Mouse (Mus musculus): ENCODE measurements around the gene Traf3. TPM values are rescaled to one million over a fixed set of nuclear protein-coding genes. Genes with fewer than 3 reads are reported as not detected.

The Traf3 gene
- polyA plus RNA-seq, 1 experiment: 18.8 TPM

DNA sequence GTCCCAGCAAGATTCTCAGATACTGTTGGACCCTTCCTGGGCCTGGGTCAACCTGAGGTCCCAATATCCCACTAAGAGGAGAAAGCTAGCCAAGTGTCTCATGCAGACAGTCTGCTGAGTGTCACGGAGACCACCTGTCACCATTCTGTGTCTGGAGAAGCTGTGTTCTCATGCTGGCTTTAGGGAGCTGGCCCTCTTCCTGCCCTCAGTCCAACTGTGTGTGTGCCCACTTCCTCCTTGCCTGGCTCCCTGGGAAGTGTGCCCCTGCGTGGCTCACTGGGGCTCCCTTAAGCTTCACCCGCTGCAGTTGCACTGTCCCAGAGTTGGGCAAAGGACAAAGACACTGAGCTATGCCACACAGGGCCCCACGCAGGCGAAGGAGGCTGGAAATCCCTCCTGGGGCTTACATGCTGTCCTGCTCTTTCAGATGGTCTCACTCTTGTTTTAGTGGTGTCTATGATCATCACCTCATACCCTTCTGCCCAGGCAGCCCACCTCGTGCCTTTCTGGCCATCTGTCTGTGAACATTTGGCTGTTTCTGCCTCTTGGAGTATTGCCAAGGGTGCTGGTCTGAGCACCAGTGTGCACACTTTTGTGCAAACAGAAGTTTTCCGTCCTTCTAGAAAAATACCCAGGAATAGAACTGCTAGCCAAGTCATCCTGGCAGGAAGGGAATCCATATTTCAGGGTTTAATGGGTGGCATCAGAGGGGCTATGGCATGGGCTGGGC lies 13.0 kb upstream of the Traf3 start:
- no peak overlapping the region for H3K4me3 ChIP-seq (ENCODE audit: insufficient read depth, low read length)

DNA sequence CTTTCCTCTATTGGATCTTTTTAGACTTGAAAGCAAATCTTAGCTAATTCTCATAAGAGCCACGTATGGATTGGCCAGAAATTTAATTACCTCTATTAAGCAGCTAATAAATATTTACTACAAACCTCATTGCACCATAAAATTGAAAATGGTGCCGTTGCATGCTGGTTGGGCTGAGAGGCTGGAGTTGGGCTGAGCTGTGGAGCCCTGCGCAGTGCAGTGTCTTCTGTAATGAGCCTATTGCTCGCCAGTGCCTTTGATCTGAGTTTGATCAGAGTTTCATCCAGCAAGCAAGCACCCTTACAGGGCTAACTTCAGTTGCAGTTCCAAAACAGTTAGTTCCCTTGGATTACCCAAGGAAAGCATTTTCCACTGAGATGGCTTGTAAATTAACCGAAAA lies 12.2 kb upstream of the Traf3 start:
- TF ChIP-seq CTCF (IDR thresholded peaks at IDR 0.05; ENCODE audit: borderline replicate concordance, insufficient read depth, low read length) (no peak), POLR2A (IDR thresholded peaks at IDR 0.05; ENCODE audit: low read depth, low read length) (no peak)
- Histone ChIP-seq H3K4me3 (ENCODE audit: insufficient read depth, low read length) (no peak overlapping the region), H3K27ac (ENCODE audit: insufficient read depth, low read length) (no peak overlapping the region), H3K4me1 (ENCODE audit: control insufficient read depth, insufficient read depth, low read length) (peaks cover 4% of the 10 kb centered on the region)

More for the DNA sequence above, 13.0 kb upstream of the Traf3 start:
- TF ChIP-seq POLR2A (IDR thresholded peaks at IDR 0.05; ENCODE audit: low read depth, low read length) (no peak), CTCF (IDR thresholded peaks at IDR 0.05; ENCODE audit: borderline replicate concordance, insufficient read depth, low read length) (no peak)
- Histone ChIP-seq H3K4me1 (ENCODE audit: control insufficient read depth, insufficient read depth, low read length) (peaks cover 4% of the 10 kb centered on the region), H3K27ac (ENCODE audit: insufficient read depth, low read length) (no peak overlapping the region)

DNA sequence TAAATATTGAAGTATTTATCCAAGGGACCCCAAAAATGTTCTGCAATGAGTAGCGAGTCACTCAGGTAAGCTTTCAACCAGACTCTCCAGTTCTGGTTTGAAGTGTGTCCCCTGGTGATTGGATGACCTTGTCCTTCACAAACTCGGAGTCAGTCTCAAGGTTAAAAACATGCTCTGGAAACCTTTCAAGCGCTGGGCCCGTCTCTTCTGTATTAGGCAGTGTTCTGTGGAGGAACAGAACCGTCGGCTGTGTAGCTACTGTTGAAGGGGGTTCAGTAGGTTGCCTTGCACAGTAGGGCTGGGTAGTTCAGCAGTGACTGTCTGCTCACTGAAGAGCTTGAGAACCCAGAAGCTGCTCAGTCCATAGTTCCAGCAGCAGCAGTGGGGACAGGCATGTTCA lies 11.5 kb upstream of the Traf3 start:
- H3K27ac ChIP-seq (ENCODE audit: insufficient read depth, low read length): no peak overlapping the region
- TF ChIP-seq CTCF (IDR thresholded peaks at IDR 0.05; ENCODE audit: borderline replicate concordance, insufficient read depth, low read length) (no peak), POLR2A (IDR thresholded peaks at IDR 0.05; ENCODE audit: low read depth, low read length) (no peak)
- H3K4me1 ChIP-seq (ENCODE audit: control insufficient read depth, insufficient read depth, low read length): peaks cover 3% of the 10 kb centered on the region
- H3K4me3 ChIP-seq (ENCODE audit: insufficient read depth, low read length): no peak overlapping the region

DNA sequence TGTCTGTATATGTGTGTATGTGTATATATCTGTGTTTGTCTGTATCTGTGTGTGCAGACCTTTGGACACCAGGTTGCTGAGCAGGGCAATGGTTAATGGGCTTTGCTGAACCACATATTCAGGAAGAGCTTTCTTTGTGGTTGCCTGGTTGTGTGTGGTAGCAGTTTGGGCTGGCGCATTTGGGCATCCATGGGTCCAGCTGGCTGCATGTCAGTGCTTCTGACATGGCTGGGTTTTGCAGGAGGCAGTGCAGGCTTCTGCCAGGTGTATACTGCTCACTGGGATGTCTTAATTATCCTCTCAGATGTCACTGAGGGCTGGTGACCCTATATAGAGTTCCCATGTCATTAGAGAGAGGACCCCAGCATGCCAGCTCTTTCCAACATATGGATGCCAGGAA lies 10.4 kb upstream of the Traf3 start:
- TF ChIP-seq POLR2A (IDR thresholded peaks at IDR 0.05; ENCODE audit: low read depth, low read length): no peak
- no peak for TF ChIP-seq CTCF (IDR thresholded peaks at IDR 0.05; ENCODE audit: borderline replicate concordance, insufficient read depth, low read length)
- Histone ChIP-seq H3K4me1 (ENCODE audit: control insufficient read depth, insufficient read depth, low read length) (no peaks in the 10 kb centered on the region), H3K4me3 (ENCODE audit: insufficient read depth, low read length) (no peak overlapping the region), H3K27ac (ENCODE audit: insufficient read depth, low read length) (no peak overlapping the region)

DNA sequence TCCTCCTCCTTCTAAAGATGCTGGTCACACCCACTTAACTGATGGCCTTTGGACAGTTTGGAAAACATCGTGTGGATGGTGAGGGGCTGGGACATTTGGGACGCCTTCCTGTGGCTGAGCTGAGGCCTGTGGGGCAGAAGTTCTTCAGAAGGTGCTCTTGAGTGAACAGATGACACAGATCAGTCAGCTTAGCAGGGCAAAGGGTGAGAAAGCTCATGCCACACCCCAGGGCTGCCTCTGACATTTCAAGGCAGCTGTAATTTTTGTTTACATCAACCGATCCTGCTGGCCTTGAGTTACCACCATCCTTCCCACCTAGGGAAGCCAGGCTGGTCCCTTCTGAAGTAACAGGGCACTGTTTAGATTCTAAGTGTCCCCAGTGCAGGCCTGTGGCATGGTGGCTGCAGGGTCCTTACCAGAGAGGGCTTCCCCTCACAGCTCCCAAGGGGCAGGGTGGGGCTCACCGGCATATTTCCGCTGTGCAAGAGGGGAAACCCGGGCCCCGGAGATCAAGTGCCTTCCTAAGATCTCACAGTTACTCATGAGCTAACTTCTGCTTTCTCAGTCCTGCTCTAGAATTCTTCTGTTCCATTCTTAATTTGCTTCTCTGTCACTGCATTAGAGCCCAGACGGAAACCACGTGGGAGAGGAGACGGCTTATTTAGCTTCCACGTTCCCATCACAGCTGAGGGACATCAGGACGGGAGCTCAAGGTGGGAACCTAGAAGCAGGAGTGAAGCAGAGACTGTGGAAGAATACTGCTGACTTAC lies 6.3 kb upstream of the Traf3 start:
- no peak for TF ChIP-seq POLR2A (IDR thresholded peaks at IDR 0.05; ENCODE audit: low read depth, low read length)
- TF ChIP-seq CTCF (IDR thresholded peaks at IDR 0.05; ENCODE audit: borderline replicate concordance, insufficient read depth, low read length): no peak
- peaks cover 2% of the 10 kb centered on the region; the same call in 1 of the 2 replicates for H3K4me1 ChIP-seq (ENCODE audit: control insufficient read depth, insufficient read depth, low read length)
- H3K27ac ChIP-seq (ENCODE audit: insufficient read depth, low read length): no peak overlapping the region
- no peak overlapping the region for H3K4me3 ChIP-seq (ENCODE audit: insufficient read depth, low read length)

DNA sequence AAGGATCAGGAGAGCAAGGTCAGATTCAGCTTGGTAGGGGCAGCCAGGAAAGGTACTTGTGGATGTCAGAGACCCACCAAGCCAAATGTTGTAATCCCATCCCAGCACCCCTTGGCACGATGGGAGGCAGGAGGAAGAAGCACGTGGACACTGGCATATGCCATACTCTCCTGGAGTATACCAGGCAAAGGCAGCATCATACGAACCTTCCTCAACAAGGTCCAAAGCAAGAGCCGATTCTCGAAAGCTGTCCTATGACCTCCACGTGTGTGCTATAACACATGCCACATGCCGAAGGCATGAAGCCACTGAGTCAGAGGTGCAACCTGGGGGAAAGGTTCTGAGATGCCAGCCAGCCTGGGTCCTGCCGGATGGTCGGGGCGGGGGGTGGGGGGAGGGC lies 5.3 kb upstream of the Traf3 start:
- peaks cover 2% of the 10 kb centered on the region; the same call in 1 of the 2 replicates for H3K4me1 ChIP-seq (ENCODE audit: control insufficient read depth, insufficient read depth, low read length)
- no peak overlapping the region for H3K4me3 ChIP-seq (ENCODE audit: insufficient read depth, low read length)
- no peak for TF ChIP-seq CTCF (IDR thresholded peaks at IDR 0.05; ENCODE audit: borderline replicate concordance, insufficient read depth, low read length)
- no peak for TF ChIP-seq POLR2A (IDR thresholded peaks at IDR 0.05; ENCODE audit: low read depth, low read length)
- no peak overlapping the region for H3K27ac ChIP-seq (ENCODE audit: insufficient read depth, low read length)

DNA sequence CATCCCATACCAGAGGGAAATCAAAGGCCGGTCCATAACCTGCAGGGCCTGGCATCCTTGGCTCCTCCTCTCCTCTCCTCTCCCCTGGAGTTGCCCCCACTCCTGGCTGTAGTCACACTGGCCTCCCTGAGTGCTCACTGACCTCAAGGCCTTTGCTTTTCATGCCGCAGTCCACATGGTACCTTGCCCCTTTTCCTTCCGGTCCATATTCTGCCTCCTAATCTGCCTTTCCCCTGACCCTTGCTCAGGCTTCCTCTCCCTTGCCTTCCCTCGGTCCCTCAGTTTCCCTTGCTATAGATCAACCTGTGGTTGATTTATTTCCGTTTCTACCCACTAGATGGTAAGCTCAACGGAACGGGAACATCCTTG lies 4.2 kb upstream of the Traf3 start:
- H3K4me3 ChIP-seq (ENCODE audit: insufficient read depth, low read length): no peak overlapping the region
- no peak overlapping the region for H3K27ac ChIP-seq (ENCODE audit: insufficient read depth, low read length)
- TF ChIP-seq POLR2A (IDR thresholded peaks at IDR 0.05; ENCODE audit: low read depth, low read length) (no peak), CTCF (IDR thresholded peaks at IDR 0.05; ENCODE audit: borderline replicate concordance, insufficient read depth, low read length) (no peak)
- peaks cover 2% of the 10 kb centered on the region; the same call in 1 of the 2 replicates for H3K4me1 ChIP-seq (ENCODE audit: control insufficient read depth, insufficient read depth, low read length)

DNA sequence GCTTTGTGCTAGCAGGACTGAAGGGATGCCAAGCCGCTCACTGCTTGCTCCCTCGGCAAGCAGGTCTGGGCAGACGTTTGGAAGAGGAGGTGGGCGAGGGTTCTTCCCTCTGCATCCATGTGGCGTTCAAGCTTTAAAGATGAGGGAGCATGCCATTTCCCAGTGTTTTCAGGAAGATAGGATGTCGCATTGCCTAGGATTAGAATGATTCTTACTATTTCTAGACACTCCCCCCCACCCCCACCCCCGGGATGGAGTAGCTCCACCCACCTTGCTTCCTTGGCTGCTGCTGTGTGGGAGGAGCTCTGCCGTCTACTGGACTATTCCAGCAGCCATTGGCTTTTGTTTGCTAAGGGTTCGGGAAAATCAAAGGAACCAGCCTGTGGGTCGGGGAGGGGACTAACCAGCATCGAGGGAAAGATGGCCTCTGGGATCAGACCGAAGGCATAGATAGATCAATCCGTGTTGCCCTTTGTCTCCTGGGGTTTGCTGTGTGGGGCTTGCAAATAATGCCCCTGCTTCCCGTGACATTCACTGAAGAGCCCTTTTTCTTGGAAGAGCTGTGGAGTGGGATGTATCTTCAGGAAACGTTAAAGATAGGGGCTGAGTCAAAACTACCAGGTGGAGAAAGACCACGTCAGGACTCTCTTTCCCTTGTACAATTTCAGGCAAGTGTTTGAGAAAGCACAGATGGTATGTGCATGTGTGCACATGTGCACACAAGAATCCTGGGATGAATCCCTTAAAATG lies 3.7 kb upstream of the Traf3 start:
- peaks cover 2% of the 10 kb centered on the region; the same call in 1 of the 2 replicates for H3K4me1 ChIP-seq (ENCODE audit: control insufficient read depth, insufficient read depth, low read length)
- TF ChIP-seq CTCF (IDR thresholded peaks at IDR 0.05; ENCODE audit: borderline replicate concordance, insufficient read depth, low read length): no peak
- TF ChIP-seq POLR2A (IDR thresholded peaks at IDR 0.05; ENCODE audit: low read depth, low read length): no peak
- no peak overlapping the region for H3K4me3 ChIP-seq (ENCODE audit: insufficient read depth, low read length)
- H3K27ac ChIP-seq (ENCODE audit: insufficient read depth, low read length): no peak overlapping the region

DNA sequence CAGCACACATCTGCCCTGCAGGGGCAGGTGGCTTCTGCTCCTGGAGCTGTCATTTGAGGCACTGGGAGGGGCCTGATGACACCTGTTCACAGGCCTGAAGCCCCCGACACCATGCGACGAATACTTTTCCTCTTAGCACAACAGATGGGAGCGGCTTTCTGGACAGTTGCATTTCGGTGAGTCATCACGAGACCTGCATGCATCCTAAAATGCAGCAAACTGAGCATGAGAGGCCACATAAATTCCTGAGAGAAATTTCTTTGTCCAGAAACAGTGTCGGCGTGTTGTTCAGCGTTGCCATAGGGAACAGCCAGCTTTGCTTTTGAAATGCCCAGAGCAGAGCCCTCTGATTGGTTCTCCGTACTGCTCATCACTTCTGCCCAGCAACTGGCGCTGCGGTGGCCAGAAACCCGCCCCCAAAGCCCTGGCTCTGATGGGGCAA lies 1.8 kb upstream of the Traf3 start:
- Histone ChIP-seq H3K27ac (ENCODE audit: insufficient read depth, low read length) (no peak overlapping the region), H3K4me3 (ENCODE audit: insufficient read depth, low read length) (0 out of 2 replicates have a peak overlapping the region, but pooled peaks have one; percentile 1), H3K4me1 (ENCODE audit: control insufficient read depth, insufficient read depth, low read length) (peaks cover 6% of the 10 kb centered on the region; the same call in 1 of the 2 replicates)
- no peak for TF ChIP-seq POLR2A (IDR thresholded peaks at IDR 0.05; ENCODE audit: low read depth, low read length)
- no peak for TF ChIP-seq CTCF (IDR thresholded peaks at IDR 0.05; ENCODE audit: borderline replicate concordance, insufficient read depth, low read length)

Data from embryonic fibroblast, embryonic 13.5 days (primary cell).